Mouse (Mus musculus) adrenal gland, postnatal 4 days (tissue): ENCODE measurements at regions not wholly inside any gene's neighbourhood (a gene's known extent, or its start where the extent isn't known, plus 50 kb on each side); places are given as distances from the start of the nearest gene placed in this dataset.
"Not testable (repeated sequence)": the region's sequence is repeated elsewhere in the genome, so short reads cannot be mapped to it uniquely, and the experiment has no call there.

Experiments used
- DNase-seq, 2 experiments: peaks; one replicate each; pipeline ENCODE4 v3.0.0; 2021 to 2022; ENCODE audit warnings: low spot score in 2 of 2, mixed read lengths in 2 of 2

DNA sequence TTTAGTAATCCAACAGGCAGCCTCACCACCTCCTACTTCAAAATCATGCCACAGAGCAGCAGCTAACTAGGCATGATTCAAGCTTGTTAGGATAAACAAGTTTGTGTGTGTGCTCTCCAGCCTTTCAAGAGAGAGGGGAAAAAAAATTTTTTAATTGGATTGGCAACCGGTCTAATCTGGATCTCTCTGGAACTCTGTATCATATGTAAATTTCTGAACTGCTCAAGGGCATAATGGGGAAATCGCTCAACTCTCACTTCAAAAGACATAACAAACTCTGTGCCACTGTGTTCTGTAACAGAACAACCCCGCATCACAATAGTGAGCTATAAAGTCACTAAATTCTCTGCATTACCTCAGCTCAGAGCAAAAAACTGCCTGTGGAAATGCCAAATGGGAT, 147.9 kb upstream of the Krtap11-1 start:
- DNase-seq, result no peak

- not testable (repeated sequence) for DNase-seq
Measured at GRCm38 (mm10) chr16:89715716-89716115, 144.7 kb upstream of the Krtap11-1 start.

DNA sequence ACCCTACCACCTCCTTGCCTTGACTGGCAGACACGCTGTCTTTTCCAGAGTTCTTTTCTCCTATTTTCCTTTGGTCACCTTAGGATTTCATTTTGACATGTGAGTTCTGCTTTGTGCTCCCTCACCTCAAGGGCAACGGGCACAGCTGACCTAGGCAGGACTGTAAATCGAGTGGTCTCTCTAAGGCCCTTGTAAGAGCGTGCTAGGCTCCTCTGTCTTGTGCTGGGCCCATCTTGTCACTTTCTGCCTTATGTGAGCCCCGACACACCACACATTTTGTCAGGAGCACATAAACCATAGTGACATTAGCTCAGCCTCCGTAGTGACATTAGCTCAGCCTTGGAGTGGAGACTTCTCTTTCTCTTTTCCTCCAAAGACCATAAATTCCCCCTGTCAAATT, 133.3 kb upstream of the Krtap11-1 start:
- no peak for DNase-seq

GRCm38 (mm10) chr16:89703158-89703557, 132.2 kb upstream of the Krtap11-1 start:
- DNase-seq, result no peak

DNA sequence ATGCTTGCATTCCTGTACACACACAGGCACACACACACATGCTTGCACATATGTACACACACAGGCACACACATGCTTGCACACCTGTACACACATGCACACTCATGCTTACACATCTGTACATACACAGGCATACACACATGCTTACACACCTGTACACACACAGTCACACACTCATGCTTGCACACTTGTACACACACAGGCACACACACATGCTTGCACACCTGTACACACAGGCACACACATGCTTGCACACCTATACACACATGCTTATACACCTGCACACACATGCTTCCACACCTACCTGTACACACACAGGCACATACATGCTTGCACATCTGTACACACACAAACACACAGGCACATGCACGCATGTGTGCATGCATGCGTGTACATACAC, 131.4 kb upstream of the Krtap11-1 start:
- no peak for DNase-seq

DNA sequence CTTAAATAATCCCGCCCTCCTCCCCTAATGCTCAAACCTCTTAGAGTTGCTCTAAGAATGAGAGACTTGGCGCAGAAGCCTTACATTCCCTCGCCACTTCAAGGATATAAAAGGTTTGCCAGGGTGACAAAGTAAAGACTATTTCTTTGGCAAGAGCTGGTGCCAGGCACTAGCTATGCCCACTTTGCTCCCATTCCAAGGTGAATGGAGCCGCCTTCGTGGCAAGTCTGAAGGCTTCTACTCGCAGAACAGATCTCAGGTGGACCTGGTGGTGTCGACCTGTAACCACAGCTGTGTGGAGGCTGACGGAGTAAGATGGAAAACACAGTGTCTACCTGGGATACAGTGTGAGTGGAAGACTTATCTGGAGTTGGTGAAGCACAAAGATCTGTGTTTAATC, 130.8 kb upstream of the Krtap11-1 start:
- DNase-seq, result no peak

- DNase-seq, result no peak
Measured at GRCm38 (mm10) chr16:89699710-89700109, 128.7 kb upstream of the Krtap11-1 start.

- DNase-seq, result no peak
Measured at GRCm38 (mm10) chr16:89695833-89696232, 124.8 kb upstream of the Krtap11-1 start.

- DNase-seq, result no peak
Measured at GRCm38 (mm10) chr16:89695406-89695805, 124.4 kb upstream of the Krtap11-1 start.

GRCm38 (mm10) chr16:89693321-89693720, 122.3 kb upstream of the Krtap11-1 start:
- no peak for DNase-seq

GRCm38 (mm10) chr16:89679438-89679837, 108.5 kb upstream of the Krtap11-1 start:
- no peak for DNase-seq

DNA sequence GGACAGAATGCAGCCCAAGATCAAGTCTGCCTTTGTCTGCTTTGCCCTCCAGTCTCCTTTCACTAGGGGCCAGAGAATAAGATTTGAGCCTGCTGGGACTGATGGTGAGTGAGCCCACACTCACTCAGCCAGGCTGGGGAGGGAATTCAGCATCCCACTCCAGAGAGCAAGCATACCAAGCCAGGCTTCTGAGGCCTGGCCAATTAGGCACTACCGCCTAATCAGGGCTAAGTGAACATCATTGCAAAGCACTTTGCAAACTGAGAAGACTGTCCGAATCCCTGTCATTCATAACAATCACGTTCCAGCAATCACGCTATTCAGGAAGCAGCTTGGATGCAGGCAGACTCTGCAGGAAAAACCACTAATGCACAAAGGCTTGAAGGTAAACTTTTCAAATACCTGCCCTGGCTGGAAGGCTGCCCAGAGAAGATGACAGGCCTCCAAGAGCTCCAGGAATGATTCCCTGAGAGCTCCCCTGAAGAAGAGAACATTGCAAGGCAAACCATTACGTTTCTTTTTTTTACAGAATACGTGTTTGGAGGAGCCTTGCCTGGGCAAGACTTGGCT, 107.5 kb upstream of the Krtap11-1 start:
- DNase-seq, result no peak

- no peak for DNase-seq
Measured at GRCm38 (mm10) chr16:89675009-89675785, 104.2 kb upstream of the Krtap11-1 start.

DNA sequence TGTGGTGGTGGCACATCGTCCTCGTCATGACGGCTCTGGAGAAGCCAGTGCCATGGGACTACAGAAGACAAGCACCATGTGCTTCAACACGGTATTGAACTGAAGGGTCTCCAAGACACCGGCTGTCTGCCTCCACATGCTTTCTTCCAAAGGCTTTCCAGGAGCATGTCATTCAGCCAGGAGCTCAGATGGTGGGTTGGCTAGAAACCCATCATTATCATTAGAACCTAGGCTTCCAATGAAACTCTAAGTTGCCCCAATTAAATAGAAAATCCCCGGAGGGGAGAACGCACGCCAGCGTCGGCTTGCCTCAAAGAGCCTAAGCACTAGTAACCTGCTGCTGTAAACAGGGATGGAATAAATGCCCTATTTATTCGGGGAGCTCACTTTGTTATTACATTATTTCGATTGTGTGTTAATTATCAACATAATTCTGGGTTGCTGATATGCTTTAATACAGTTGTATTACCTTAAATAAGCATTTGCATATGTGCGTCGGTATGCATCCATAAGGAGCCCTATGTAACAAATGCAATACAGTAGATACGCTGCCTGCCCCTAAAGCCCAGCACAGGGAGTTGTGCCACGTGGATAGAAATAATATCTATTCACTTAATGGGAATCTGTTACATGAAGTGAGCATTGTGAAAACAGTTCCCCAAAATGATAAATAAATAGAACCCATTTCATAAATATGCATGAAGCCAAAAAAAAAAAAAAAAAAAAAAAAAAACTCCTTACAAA, 103.3 kb upstream of the Krtap11-1 start:
- no peak for DNase-seq

- no peak for DNase-seq
Measured at GRCm38 (mm10) chr16:89671188-89671726, 100.3 kb upstream of the Krtap11-1 start.

DNA sequence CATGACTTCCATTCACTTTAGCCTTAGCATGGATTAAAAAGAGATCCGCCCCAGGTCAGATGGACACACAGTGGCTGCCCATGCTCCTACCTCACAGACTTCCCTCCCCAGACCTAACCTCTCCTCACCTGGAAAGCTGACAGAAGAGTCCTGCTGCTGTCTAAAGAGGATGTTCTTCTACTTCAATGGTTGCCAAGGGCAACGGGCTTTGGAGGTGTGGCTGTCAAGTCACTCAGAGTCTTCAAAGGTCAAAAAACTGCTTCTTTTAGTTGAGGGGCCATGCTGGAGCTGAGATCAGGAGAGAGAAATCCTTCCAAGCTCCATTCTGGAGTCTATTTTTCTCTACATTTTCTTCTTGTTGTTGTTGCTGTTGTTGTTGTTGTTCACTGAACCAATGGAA, 89.1 kb upstream of the Krtap11-1 start:
- no peak for DNase-seq

GRCm38 (mm10) chr16:89656036-89656435, 85.1 kb upstream of the Krtap11-1 start:
- no peak for DNase-seq

DNA sequence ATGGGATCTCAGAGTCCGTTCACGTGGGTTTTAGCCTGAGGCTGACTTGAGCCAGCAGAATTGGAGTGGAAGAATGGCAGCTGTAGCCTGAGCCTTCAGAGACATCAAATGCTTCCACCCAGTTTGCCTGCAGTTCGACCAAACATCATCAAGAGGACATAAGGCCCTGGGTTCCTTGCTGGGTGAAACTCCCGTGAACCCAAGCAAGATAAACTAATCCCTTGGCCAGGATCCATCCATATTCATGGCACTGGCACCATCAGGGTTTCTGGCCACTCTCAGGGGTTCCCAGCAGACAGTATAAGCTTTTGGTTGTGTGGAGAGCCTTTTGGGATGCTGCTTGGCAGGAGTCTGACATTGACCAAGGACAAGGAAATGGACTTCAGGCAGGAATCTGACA, 77.7 kb upstream of the Krtap11-1 start:
- DNase-seq, result no peak

GRCm38 (mm10) chr16:89633917-89634601, 63.1 kb upstream of the Krtap11-1 start:
- DNase-seq, result no peak

DNA sequence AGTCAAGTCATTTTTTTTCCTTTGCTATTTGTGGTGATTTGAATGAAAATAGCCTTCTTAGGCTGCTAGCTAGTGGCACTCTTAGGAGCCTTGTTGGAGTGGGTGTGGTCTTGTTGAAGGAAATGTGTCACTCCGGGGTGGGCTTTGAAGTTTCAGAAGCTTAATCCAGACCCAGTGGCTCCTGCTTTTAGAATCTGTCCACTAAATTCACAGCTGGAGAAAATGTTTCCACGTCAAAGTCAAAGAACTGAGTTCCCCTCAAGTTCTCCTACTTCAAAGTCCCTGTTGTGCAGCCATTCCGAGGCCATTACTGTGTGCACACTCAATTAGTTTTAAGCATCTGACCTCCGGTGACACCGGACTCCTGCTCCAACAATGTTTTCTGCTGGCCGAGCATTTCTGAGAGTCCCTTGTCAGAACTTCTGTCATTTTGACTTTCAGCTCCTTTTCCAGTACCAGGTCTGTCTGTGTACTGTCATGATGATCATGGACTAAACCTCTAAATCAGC, 61.2 kb upstream of the Krtap11-1 start:
- DNase-seq, result no peak
